Comparison of ENCODE assay signal across 13 mouse cellular contexts in genomic region chr14:19992873-19993569, GRCm38 (mm10).
"Had no signal": no experiment of that assay in that cellular context is flagged by ENCODE, and none has a peak within 500 bp of the region (broad histone marks: within the 10 kb centered on the region; RNA-seq: fewer than 3 reads in every experiment).

No protein-coding gene starts in this region.

- H3K9me3 ChIP-seq: limb, embryonic 15.5 days; liver, embryonic 13.5 days; lung, embryonic 15.5 days; midbrain, embryonic 12.5 days; neural tube, embryonic 13.5 days had no signal

- H3K36me3 ChIP-seq: limb, embryonic 15.5 days; liver, embryonic 13.5 days; lung, embryonic 15.5 days; midbrain, embryonic 12.5 days; neural tube, embryonic 13.5 days had no signal

- H3K4me3 ChIP-seq: limb, embryonic 15.5 days; liver, embryonic 13.5 days; lung, embryonic 15.5 days; megakaryocyte, embryonic 14.5 days; midbrain, embryonic 12.5 days; neural tube, embryonic 13.5 days had no signal

- H3K4me1 ChIP-seq: limb, embryonic 15.5 days; liver, embryonic 13.5 days; neural tube, embryonic 13.5 days had no signal

- H3K27me3 ChIP-seq: limb, embryonic 15.5 days; liver, embryonic 13.5 days; lung, embryonic 15.5 days; midbrain, embryonic 12.5 days; neural tube, embryonic 13.5 days had no signal

- ATAC-seq: liver, postnatal 0 days; midbrain, embryonic 16.5 days had no signal

- DNase-seq: kidney, postnatal 36 days; layer of hippocampus, adult 9-11 months; layer of hippocampus, postnatal 36 days; liver, embryonic 13.5 days; liver, postnatal 0 days; lung, postnatal 14 days; retina, postnatal 1 day had no signal
